Mouse (Mus musculus): Measurements from ENCODE around the gene Crls1. TPM values are rescaled to one million over a fixed set of nuclear protein-coding genes. Genes with fewer than 3 reads are reported as not detected.

The Crls1 gene
- polyA plus RNA-seq, 1 experiment from 2014 or later, result 25.6 TPM

GRCm38 (mm10) chr2:132853051-132853450 lies 6.6 kb downstream of the Crls1 start:
- H3K4me3 ChIP-seq (ENCODE audit: control insufficient read depth in 1 of 2, insufficient read depth in 1 of 2, low read depth in 1 of 2, low read length in 2 of 2), result no peak overlapping the region
- no peaks in the 10 kb centered on the region for H3K27me3 ChIP-seq (ENCODE audit: control insufficient read depth, insufficient read depth, low read length)
- ATAC-seq (ENCODE audit: insufficient number of reproducible peaks, insufficient read depth, low FRiP score, low read depth), result no peak
- no peak overlapping the region for H3K4me2 ChIP-seq (ENCODE audit: low read length)
- H3K4me1 ChIP-seq (ENCODE audit: control insufficient read depth in 2 of 2, insufficient read depth in 2 of 2, low read length in 2 of 2), result peaks cover 0 to 5% of the 10 kb centered on the region in 2 experiments; a peak in 2 of 4 replicates
- no peak overlapping the region for H3K27ac ChIP-seq (replicated peaks in 1 of 2; ENCODE audit: control insufficient read depth in 1 of 2, insufficient read depth in 1 of 2, low read depth in 2 of 2, low read length in 2 of 2)
- no peaks in the 10 kb centered on the region for H3K9me3 ChIP-seq (ENCODE audit: control insufficient read depth, low read length)
- 87% methylated on average over 1 of the region's 1 CpGs for WGBS
- no peak overlapping the region for H3K9ac ChIP-seq (ENCODE audit: low read length)
- H3K36me3 ChIP-seq (ENCODE audit: control insufficient read depth, insufficient read depth, low read length), result peaks cover 31% of the 10 kb centered on the region; the same call in 1 of the 2 replicates

GRCm38 (mm10) chr2:132856333-132856732 lies 9.9 kb downstream of the Crls1 start:
- Histone ChIP-seq H3K4me3 (ENCODE audit: control insufficient read depth in 1 of 2, insufficient read depth in 1 of 2, low read depth in 1 of 2, low read length in 2 of 2) (no peak overlapping the region), H3K27me3 (ENCODE audit: control insufficient read depth, insufficient read depth, low read length) (no peaks in the 10 kb centered on the region), H3K4me1 (ENCODE audit: control insufficient read depth in 2 of 2, insufficient read depth in 2 of 2, low read length in 2 of 2) (peaks cover 0 to 4% of the 10 kb centered on the region in 2 experiments; a peak in 1 of 4 replicates), H3K36me3 (ENCODE audit: control insufficient read depth, insufficient read depth, low read length) (peaks cover 17% of the 10 kb centered on the region; the same call in 1 of the 2 replicates), H3K27ac (replicated peaks in 1 of 2; ENCODE audit: control insufficient read depth in 1 of 2, insufficient read depth in 1 of 2, low read depth in 2 of 2, low read length in 2 of 2) (no peak overlapping the region), H3K4me2 (ENCODE audit: low read length) (no peak overlapping the region), H3K9ac (ENCODE audit: low read length) (no peak overlapping the region), H3K9me3 (ENCODE audit: control insufficient read depth, low read length) (no peaks in the 10 kb centered on the region)
- 57% methylated on average over 5 of the region's 5 CpGs for WGBS
- ATAC-seq (ENCODE audit: insufficient number of reproducible peaks, insufficient read depth, low FRiP score, low read depth), result no peak

GRCm38 (mm10) chr2:132860435-132860834 lies 14.0 kb downstream of the Crls1 start:
- H3K4me1 ChIP-seq (ENCODE audit: control insufficient read depth in 2 of 2, insufficient read depth in 2 of 2, low read length in 2 of 2), result peaks cover 0 to 7% of the 10 kb centered on the region in 2 experiments; a peak in 1 of 4 replicates
- no peak overlapping the region for H3K9ac ChIP-seq (ENCODE audit: low read length)
- H3K4me2 ChIP-seq (ENCODE audit: low read length), result no peak overlapping the region
- H3K27me3 ChIP-seq (ENCODE audit: control insufficient read depth, insufficient read depth, low read length), result no peaks in the 10 kb centered on the region
- no peak overlapping the region for H3K4me3 ChIP-seq (ENCODE audit: control insufficient read depth in 1 of 2, insufficient read depth in 1 of 2, low read depth in 1 of 2, low read length in 2 of 2)
- peaks cover 15% of the 10 kb centered on the region for H3K36me3 ChIP-seq (ENCODE audit: control insufficient read depth, insufficient read depth, low read length)
- no peak for ATAC-seq (ENCODE audit: insufficient number of reproducible peaks, insufficient read depth, low FRiP score, low read depth)
- H3K27ac ChIP-seq (replicated peaks in 1 of 2; ENCODE audit: control insufficient read depth in 1 of 2, insufficient read depth in 1 of 2, low read depth in 2 of 2, low read length in 2 of 2), result no peak overlapping the region
- no peaks in the 10 kb centered on the region for H3K9me3 ChIP-seq (ENCODE audit: control insufficient read depth, low read length)

- Histone ChIP-seq H3K4me2 (ENCODE audit: low read length) (no peak overlapping the region), H3K4me1 (ENCODE audit: control insufficient read depth in 2 of 2, insufficient read depth in 2 of 2, low read length in 2 of 2) (peaks cover 0 to 5% of the 10 kb centered on the region in 2 experiments; a peak in 1 of 4 replicates), H3K4me3 (ENCODE audit: control insufficient read depth in 1 of 2, insufficient read depth in 1 of 2, low read depth in 1 of 2, low read length in 2 of 2) (no peak overlapping the region), H3K36me3 (ENCODE audit: control insufficient read depth, insufficient read depth, low read length) (peaks cover 23% of the 10 kb centered on the region), H3K27me3 (ENCODE audit: control insufficient read depth, insufficient read depth, low read length) (no peaks in the 10 kb centered on the region), H3K27ac (replicated peaks in 1 of 2; ENCODE audit: control insufficient read depth in 1 of 2, insufficient read depth in 1 of 2, low read depth in 2 of 2, low read length in 2 of 2) (no peak overlapping the region), H3K9me3 (ENCODE audit: control insufficient read depth, low read length) (no peaks in the 10 kb centered on the region), H3K9ac (ENCODE audit: low read length) (no peak overlapping the region)
- no peak for ATAC-seq (ENCODE audit: insufficient number of reproducible peaks, insufficient read depth, low FRiP score, low read depth)
- WGBS, result 80% methylated on average over 2 of the region's 2 CpGs
Observed at GRCm38 (mm10) chr2:132861456-132861855, 15.0 kb downstream of the Crls1 start.

- H3K36me3 ChIP-seq (ENCODE audit: control insufficient read depth, insufficient read depth, low read length), result peaks cover 29% of the 10 kb centered on the region
- H3K4me3 ChIP-seq (ENCODE audit: control insufficient read depth in 1 of 2, insufficient read depth in 1 of 2, low read depth in 1 of 2, low read length in 2 of 2), result no peak overlapping the region
- H3K9me3 ChIP-seq (ENCODE audit: control insufficient read depth, low read length), result no peaks in the 10 kb centered on the region
- H3K4me2 ChIP-seq (ENCODE audit: low read length), result no peak overlapping the region
- H3K4me1 ChIP-seq (ENCODE audit: control insufficient read depth in 2 of 2, insufficient read depth in 2 of 2, low read length in 2 of 2), result 0 out of 4 replicates have a peak, but pooled peaks cover 0 to 4% of the 10 kb centered on the region in 2 experiments
- H3K9ac ChIP-seq (ENCODE audit: low read length), result no peak overlapping the region
- H3K27me3 ChIP-seq (ENCODE audit: control insufficient read depth, insufficient read depth, low read length), result no peaks in the 10 kb centered on the region
- H3K27ac ChIP-seq (replicated peaks in 1 of 2; ENCODE audit: control insufficient read depth in 1 of 2, insufficient read depth in 1 of 2, low read depth in 2 of 2, low read length in 2 of 2), result no peak overlapping the region
- ATAC-seq (ENCODE audit: insufficient number of reproducible peaks, insufficient read depth, low FRiP score, low read depth), result no peak
- WGBS, result 97% methylated on average over 2 of the region's 2 CpGs
Observed at GRCm38 (mm10) chr2:132863325-132863724, 16.9 kb downstream of the Crls1 start.

GRCm38 (mm10) chr2:132867521-132867920 lies 21.1 kb downstream of the Crls1 start:
- ATAC-seq (ENCODE audit: insufficient number of reproducible peaks, insufficient read depth, low FRiP score, low read depth), result no peak

GRCm38 (mm10) chr2:132869682-132870081 lies 23.2 kb downstream of the Crls1 start:
- H3K4me1 ChIP-seq (ENCODE audit: control insufficient read depth in 2 of 2, insufficient read depth in 2 of 2, low read length in 2 of 2), result no peaks in the 10 kb centered on the region
- H3K27ac ChIP-seq (replicated peaks in 1 of 2; ENCODE audit: control insufficient read depth in 1 of 2, insufficient read depth in 1 of 2, low read depth in 2 of 2, low read length in 2 of 2), result no peak overlapping the region
- H3K9me3 ChIP-seq (ENCODE audit: control insufficient read depth, low read length), result no peaks in the 10 kb centered on the region
- ATAC-seq (ENCODE audit: insufficient number of reproducible peaks, insufficient read depth, low FRiP score, low read depth), result no peak
- H3K27me3 ChIP-seq (ENCODE audit: control insufficient read depth, insufficient read depth, low read length), result no peaks in the 10 kb centered on the region
- H3K36me3 ChIP-seq (ENCODE audit: control insufficient read depth, insufficient read depth, low read length), result peaks cover 20% of the 10 kb centered on the region
- H3K4me3 ChIP-seq (ENCODE audit: control insufficient read depth in 1 of 2, insufficient read depth in 1 of 2, low read depth in 1 of 2, low read length in 2 of 2), result no peak overlapping the region
- no peak overlapping the region for H3K4me2 ChIP-seq (ENCODE audit: low read length)
- H3K9ac ChIP-seq (ENCODE audit: low read length), result no peak overlapping the region
- 77% methylated on average over 5 of the region's 5 CpGs for WGBS

More at GRCm38 (mm10) chr2:132867521-132867920, 21.1 kb downstream of the Crls1 start:
- Histone ChIP-seq H3K4me1 (ENCODE audit: control insufficient read depth in 2 of 2, insufficient read depth in 2 of 2, low read length in 2 of 2) (no peaks in the 10 kb centered on the region), H3K36me3 (ENCODE audit: control insufficient read depth, insufficient read depth, low read length) (peaks cover 29% of the 10 kb centered on the region), H3K27ac (replicated peaks in 1 of 2; ENCODE audit: control insufficient read depth in 1 of 2, insufficient read depth in 1 of 2, low read depth in 2 of 2, low read length in 2 of 2) (no peak overlapping the region), H3K4me3 (ENCODE audit: control insufficient read depth in 1 of 2, insufficient read depth in 1 of 2, low read depth in 1 of 2, low read length in 2 of 2) (no peak overlapping the region), H3K4me2 (ENCODE audit: low read length) (no peak overlapping the region), H3K9me3 (ENCODE audit: control insufficient read depth, low read length) (no peaks in the 10 kb centered on the region), H3K9ac (ENCODE audit: low read length) (no peak overlapping the region), H3K27me3 (ENCODE audit: control insufficient read depth, insufficient read depth, low read length) (no peaks in the 10 kb centered on the region)
- WGBS, result 71% methylated on average over 5 of the region's 5 CpGs

GRCm38 (mm10) chr2:132870286-132870685 lies 23.8 kb downstream of the Crls1 start:
- H3K27me3 ChIP-seq (ENCODE audit: control insufficient read depth, insufficient read depth, low read length), result no peaks in the 10 kb centered on the region
- no peak for ATAC-seq (ENCODE audit: insufficient number of reproducible peaks, insufficient read depth, low FRiP score, low read depth)
- no peak overlapping the region for H3K4me2 ChIP-seq (ENCODE audit: low read length)
- no peaks in the 10 kb centered on the region for H3K9me3 ChIP-seq (ENCODE audit: control insufficient read depth, low read length)
- H3K36me3 ChIP-seq (ENCODE audit: control insufficient read depth, insufficient read depth, low read length), result peaks cover 15% of the 10 kb centered on the region
- no peak overlapping the region for H3K4me3 ChIP-seq (ENCODE audit: control insufficient read depth in 1 of 2, insufficient read depth in 1 of 2, low read depth in 1 of 2, low read length in 2 of 2)
- 67% methylated on average over 4 of the region's 4 CpGs for WGBS
- no peak overlapping the region for H3K27ac ChIP-seq (replicated peaks in 1 of 2; ENCODE audit: control insufficient read depth in 1 of 2, insufficient read depth in 1 of 2, low read depth in 2 of 2, low read length in 2 of 2)
- H3K4me1 ChIP-seq (ENCODE audit: control insufficient read depth in 2 of 2, insufficient read depth in 2 of 2, low read length in 2 of 2), result no peaks in the 10 kb centered on the region
- H3K9ac ChIP-seq (ENCODE audit: low read length), result no peak overlapping the region

All from heart, embryonic 14.5 days (tissue).